Mouse (Mus musculus): ENCODE data around the gene Kcnc1. TPM values are rescaled to one million over a fixed set of nuclear protein-coding genes. Genes with fewer than 3 reads are reported as not detected.

Kcnc1 gene
- polyA plus RNA-seq, 2 experiments from 2014 or later, result not detected

- no peak for ATAC-seq
Observed at GRCm38 (mm10) chr7:46395571-46395970, 726 bp upstream of the Kcnc1 start.

GRCm38 (mm10) chr7:46396928-46397731 is 833 bp downstream of the Kcnc1 start:
- no peak for ATAC-seq

GRCm38 (mm10) chr7:46397732-46398333 is 1.5 kb downstream of the Kcnc1 start:
- no peak for ATAC-seq

- ATAC-seq, result no peak
Observed at GRCm38 (mm10) chr7:46398612-46399011, 2.3 kb downstream of the Kcnc1 start.

GRCm38 (mm10) chr7:46399676-46400075 is 3.4 kb downstream of the Kcnc1 start:
- ATAC-seq, result no peak

GRCm38 (mm10) chr7:46400346-46400745 is 4.0 kb downstream of the Kcnc1 start:
- no peak for ATAC-seq

- no peak for ATAC-seq
Observed at GRCm38 (mm10) chr7:46401371-46402180, 5.3 kb downstream of the Kcnc1 start.

GRCm38 (mm10) chr7:46403616-46404485 is 7.6 kb downstream of the Kcnc1 start:
- ATAC-seq, result no peak

- no peak for ATAC-seq
Observed at GRCm38 (mm10) chr7:46404756-46405155, 8.5 kb downstream of the Kcnc1 start.

GRCm38 (mm10) chr7:46408606-46409005 is 12.3 kb downstream of the Kcnc1 start:
- no peak for ATAC-seq

GRCm38 (mm10) chr7:46409204-46409789 is 13.0 kb downstream of the Kcnc1 start:
- no peak for ATAC-seq

- no peak for ATAC-seq
Observed at GRCm38 (mm10) chr7:46410727-46411126, 14.4 kb downstream of the Kcnc1 start.

GRCm38 (mm10) chr7:46412823-46413222 is 16.5 kb downstream of the Kcnc1 start:
- ATAC-seq, result no peak

GRCm38 (mm10) chr7:46413959-46414725 is 17.8 kb downstream of the Kcnc1 start:
- ATAC-seq, result no peak

- no peak for ATAC-seq
Observed at GRCm38 (mm10) chr7:46415818-46416425, 19.6 kb downstream of the Kcnc1 start.

- ATAC-seq, result no peak
Observed at GRCm38 (mm10) chr7:46417467-46417866, 21.2 kb downstream of the Kcnc1 start.

- ATAC-seq, result no peak
Observed at GRCm38 (mm10) chr7:46418102-46418622, 21.9 kb downstream of the Kcnc1 start.

GRCm38 (mm10) chr7:46421535-46421934 is 25.2 kb downstream of the Kcnc1 start:
- ATAC-seq, result no peak

- ATAC-seq, result no peak
Observed at GRCm38 (mm10) chr7:46422052-46422763, 25.9 kb downstream of the Kcnc1 start.
